Mouse (Mus musculus) cortical plate, adult 2 months (tissue): ENCODE results near the gene Cox6b1.

Experiments
- CTCF ChIP-seq: fragments of 200-500 bp; IDR thresholded peaks from 2 replicates; pipeline ENCODE4 v1.5.1; 2011; ENCODE audit warnings: mild to moderate bottlenecking, control low read depth, low read length; ENCODE audit not compliant: insufficient read depth; ENCODE audit errors: extremely low read depth
- POLR2A ChIP-seq: fragments of 200-500 bp; IDR thresholded peaks from 2 replicates; pipeline ENCODE4 v1.6.1; 2011; ENCODE audit warnings: mild to moderate bottlenecking, low read length, control low read depth; ENCODE audit not compliant: insufficient read depth; ENCODE audit errors: extremely low read depth

DNA sequence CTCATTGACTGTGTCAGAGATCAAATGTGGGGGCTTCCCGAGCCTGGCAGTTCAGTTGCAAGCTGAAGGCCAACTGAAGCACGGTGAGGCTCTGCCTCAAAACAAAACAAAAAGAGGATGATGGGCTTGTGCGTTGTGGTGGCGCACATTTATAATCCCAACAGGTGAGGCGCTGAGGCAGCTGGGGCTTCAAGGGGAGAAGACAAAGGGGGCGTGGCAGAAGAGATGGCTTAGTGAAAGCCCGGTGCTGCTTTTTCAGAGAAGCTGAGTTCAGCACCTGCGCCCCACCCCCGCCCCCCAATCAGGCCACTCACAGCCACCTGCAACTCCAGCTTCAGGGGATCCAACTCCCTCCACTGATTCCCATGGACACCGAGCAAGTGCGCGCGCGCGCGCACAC, 17.5 kb downstream of the Cox6b1 start:
- TF ChIP-seq POLR2A (no peak), CTCF (no peak)
